Mouse (Mus musculus) embryonic fibroblast, embryonic 13.5 days (primary cell): ENCODE measurements around the gene Cyb5r2. TPM values are rescaled to one million over a fixed set of nuclear protein-coding genes. Genes with fewer than 3 reads are reported as not detected.

Experiments used
- H3K27ac ChIP-seq: 2 replicates; pipeline ENCODE4 v1.5.1; 2012; ENCODE audit warnings: low read length, control low read depth, inconsistent platforms; ENCODE audit not compliant: insufficient read depth
- H3K4me1 ChIP-seq: 2 replicates; pipeline ENCODE4 v1.6.1; 2011; ENCODE audit warnings: low read length; ENCODE audit not compliant: control insufficient read depth, insufficient read depth
- H3K4me3 ChIP-seq: 2 replicates; pipeline ENCODE4 v1.5.1; 2011; ENCODE audit warnings: mild to moderate bottlenecking, control low read depth, low read length; ENCODE audit not compliant: insufficient read depth
- CTCF ChIP-seq: IDR thresholded peaks from 2 replicates; pipeline ENCODE4 v1.5.1; 2011; ENCODE audit warnings: mild to moderate bottlenecking, control low read depth, low read length, moderate library complexity, borderline replicate concordance; ENCODE audit not compliant: insufficient read depth
- POLR2A ChIP-seq: IDR thresholded peaks from 2 replicates; pipeline ENCODE4 v1.6.1; 2011; ENCODE audit warnings: low read depth, mild to moderate bottlenecking, control low read depth, low read length, moderate library complexity
- polyA plus RNA-seq: library from polyadenylated mRNA; stranded (reverse); fragments of >200 nt; gene quantifications from 2 replicates; pipeline ENCODE4 v1.2.4, GENCODE M21; 2011; ENCODE audit warnings: low read depth; ENCODE audit not compliant: missing spikeins, insufficient read length

The Cyb5r2 gene
- polyA plus RNA-seq: 1.8 and 3.3 TPM in 2 replicates

GRCm38 (mm10) chr7:107757308-107758151, at the start of gene Cyb5r2:
Gene Cyb5r2 (minus strand): TSS chr7:107758032.
- Histone ChIP-seq H3K4me1 (no peaks in the 10 kb centered on the region), H3K4me3 (peak within 1 kb of the TSS; percentile 14; the same call in 1 of the 2 replicates)
- TF ChIP-seq CTCF: no peak
- peak; percentile 44; the same call in 1 of the 2 replicates for TF ChIP-seq POLR2A

GRCm38 (mm10) chr7:107802138-107802537, 44.3 kb upstream of the Cyb5r2 start:
- H3K4me1 ChIP-seq: no peaks in the 10 kb centered on the region
- no peak for TF ChIP-seq POLR2A
- no peak for TF ChIP-seq CTCF
- no peak overlapping the region for H3K27ac ChIP-seq
- no peak overlapping the region for H3K4me3 ChIP-seq

More at GRCm38 (mm10) chr7:107757308-107758151, at the start of gene Cyb5r2:
- no peak within 1 kb of the TSS for H3K27ac ChIP-seq

- H3K4me3 ChIP-seq: no peak within 1 kb of the TSS
- H3K4me1 ChIP-seq: no peaks in the 10 kb centered on the region
- TF ChIP-seq POLR2A (no peak), CTCF (no peak)
- no peak within 1 kb of the TSS for H3K27ac ChIP-seq
Measured at GRCm38 (mm10) chr7:107801108-107801507, 43.3 kb upstream of the Cyb5r2 start, which contains the start of gene Ovch2. Gene Ovch2 (minus strand): TSS chr7:107801208.

- Histone ChIP-seq H3K4me3 (no peak overlapping the region), H3K4me1 (no peaks in the 10 kb centered on the region), H3K27ac (no peak overlapping the region)
- TF ChIP-seq POLR2A: no peak
- no peak for TF ChIP-seq CTCF
Measured at GRCm38 (mm10) chr7:107796500-107796899, 38.7 kb upstream of the Cyb5r2 start.

- Histone ChIP-seq H3K27ac (no peak overlapping the region), H3K4me3 (no peak overlapping the region), H3K4me1 (no peaks in the 10 kb centered on the region)
- TF ChIP-seq CTCF: no peak
- no peak for TF ChIP-seq POLR2A
Measured at GRCm38 (mm10) chr7:107787977-107788620, 30.3 kb upstream of the Cyb5r2 start.

- Histone ChIP-seq H3K4me1 (no peaks in the 10 kb centered on the region), H3K27ac (no peak overlapping the region), H3K4me3 (no peak overlapping the region)
- TF ChIP-seq CTCF (0 out of 2 replicates have a peak, but pooled peaks have one; percentile 15), POLR2A (no peak)
Measured at GRCm38 (mm10) chr7:107779611-107780010, 21.8 kb upstream of the Cyb5r2 start.

GRCm38 (mm10) chr7:107778216-107778615, 20.4 kb upstream of the Cyb5r2 start:
- H3K4me1 ChIP-seq: no peaks in the 10 kb centered on the region
- TF ChIP-seq POLR2A: no peak
- no peak for TF ChIP-seq CTCF

GRCm38 (mm10) chr7:107770812-107771211, 13.0 kb upstream of the Cyb5r2 start:
- TF ChIP-seq POLR2A (no peak), CTCF (no peak)
- H3K4me1 ChIP-seq: 0 out of 2 replicates have a peak, but pooled peaks cover 5% of the 10 kb centered on the region
- no peak overlapping the region for H3K27ac ChIP-seq
- H3K4me3 ChIP-seq: no peak overlapping the region

More at GRCm38 (mm10) chr7:107778216-107778615, 20.4 kb upstream of the Cyb5r2 start:
- Histone ChIP-seq H3K4me3 (no peak overlapping the region), H3K27ac (no peak overlapping the region)

- no peak for TF ChIP-seq POLR2A
- TF ChIP-seq CTCF: no peak
- no peak overlapping the region for H3K27ac ChIP-seq
- no peaks in the 10 kb centered on the region for H3K4me1 ChIP-seq
- H3K4me3 ChIP-seq: no peak overlapping the region
Measured at GRCm38 (mm10) chr7:107756748-107757147, 1.1 kb downstream of the Cyb5r2 start.

- no peak for TF ChIP-seq CTCF
- H3K4me3 ChIP-seq: no peak overlapping the region
- H3K27ac ChIP-seq: no peak overlapping the region
- no peaks in the 10 kb centered on the region for H3K4me1 ChIP-seq
Measured at GRCm38 (mm10) chr7:107755905-107756304, 1.9 kb downstream of the Cyb5r2 start.

GRCm38 (mm10) chr7:107752031-107752520, 5.8 kb downstream of the Cyb5r2 start:
- H3K4me1 ChIP-seq: no peaks in the 10 kb centered on the region
- H3K4me3 ChIP-seq: no peak overlapping the region
- no peak overlapping the region for H3K27ac ChIP-seq
- no peak for TF ChIP-seq POLR2A
- TF ChIP-seq CTCF: no peak
